In the genomic region with DNA sequence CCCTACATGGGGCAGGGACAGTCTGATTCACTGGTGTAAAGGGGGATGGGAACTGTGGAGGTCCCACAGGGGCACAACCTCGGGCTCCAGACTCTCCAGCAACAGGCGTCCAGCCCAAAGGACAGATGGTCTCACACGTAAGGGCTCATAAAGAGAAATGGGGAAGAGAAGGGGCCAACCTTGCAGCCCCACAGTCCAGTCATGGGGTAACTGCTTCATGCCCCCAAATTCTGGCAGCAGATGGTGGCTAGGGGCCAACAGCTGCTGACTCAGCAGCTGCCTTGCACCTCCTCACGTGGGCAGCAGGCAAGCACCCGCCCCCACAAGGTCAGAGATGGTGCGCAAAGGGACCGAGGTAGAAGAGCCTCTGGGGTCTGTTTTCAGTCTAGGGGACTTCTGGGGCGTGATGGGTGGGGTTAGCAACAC, we compare ENCODE assay signal across 14 mouse cellular contexts. TPM values are rescaled to one million over a fixed set of nuclear protein-coding genes. Genes with fewer than 3 reads are reported as not detected.
DNase-seq lines count a peak whose midpoint lies in the region; TF ChIP-seq lines count a peak whose summit lies in the region.
"Had no signal": no experiment of that assay in that cellular context is flagged by ENCODE, and none has a peak within 500 bp of the region (broad histone marks: within the 10 kb centered on the region; RNA-seq: fewer than 3 reads in every experiment).

No protein-coding gene starts in this region.

- intact Hi-C loops in left cerebral cortex, adult 2 months (cut with DNase I) = no loop called here

- DNase-seq in heart, adult 11 months = peak; percentile 95
- DNase-seq in heart, adult 9 months (ENCODE audit: low spot score in 2 of 2) = no peak
- no peak for DNase-seq in left cerebral cortex, adult 2 months (ENCODE audit: extremely low spot score in 1 of 2, low spot score in 2 of 2)
- DNase-seq in left cerebral cortex, adult 9 months (ENCODE audit: low spot score in 2 of 2) = no peak
- peak; percentile 88 to 94 for DNase-seq in adrenal gland, adult (ENCODE audit: inconsistent age in 2 of 2, low spot score in 1 of 2)
- DNase-seq in cerebellum, adult 8-10 months = peak; percentile 67
- no peak for DNase-seq in embryo, embryonic 10 days (ENCODE audit: low spot score)
- DNase-seq in right cerebral cortex, postnatal 14 days = no peak
- DNase-seq: liver, embryonic 13.5 days had no signal

- no peak for TF ChIP-seq CTCF in left cerebral cortex, adult 2 months (IDR thresholded peaks at IDR 0.05)

- peak overlapping the region; percentile 59; the same call in 1 of the 2 replicates for H3K27ac ChIP-seq in left cerebral cortex, adult 2 months
- H3K27ac ChIP-seq: liver, embryonic 13.5 days; macrophage; neural tube, embryonic 12.5 days; stomach, embryonic 15.5 days had no signal

- no peak overlapping the region; the same call in 1 of the 2 replicates for H3K4me3 ChIP-seq in left cerebral cortex, adult 2 months
- H3K4me3 ChIP-seq: liver, embryonic 13.5 days; neural tube, embryonic 12.5 days; stomach, embryonic 15.5 days had no signal

RNA-seq across cellular contexts. Expression of gene Cend1, which starts 2.9 kb away (rescaled TPM):
- 100 to 1,000 TPM; 279 to 288 TPM for total RNA-seq in left cerebral cortex, adult 2 months (2021)
- total RNA-seq: common myeloid progenitor, adult 5-6 weeks; granulocyte monocyte progenitor cell, adult 5-6 weeks had no signal

RNA-seq across cellular contexts. Expression of gene Slc25a22, which starts 5.5 kb away (rescaled TPM):
- 100 to 1,000 TPM; 253 to 262 TPM for total RNA-seq in left cerebral cortex, adult 2 months (2021)

RNA-seq across cellular contexts. Expression of gene Pidd1, which starts 11.6 kb away (rescaled TPM):
- total RNA-seq in left cerebral cortex, adult 2 months (2021) = 1 to 10 TPM in 1 of 2 experiments, under 1 TPM in 1; 0.93 to 1.2 TPM

RNA-seq across cellular contexts. Expression of gene Rplp2, which starts 15.0 kb away (rescaled TPM):
- total RNA-seq in left cerebral cortex, adult 2 months (2021) = 100 to 1,000 TPM; 552 to 567 TPM

RNA-seq across cellular contexts. Expression of gene Gatd1, which starts 18.3 kb away (rescaled TPM):
- total RNA-seq in left cerebral cortex, adult 2 months (2021) = 10 to 100 TPM; 38.9 to 46.5 TPM

Comparison
In these comparisons a context has a peak if more than half of its experiments do, and no peak if none do; other contexts are left out.
1. DNase-seq: peak in heart, adult 11 months (single experiment), adrenal gland, adult (2 of 2) and cerebellum, adult 8-10 months (single experiment); none in heart, adult 9 months (0 of 2), left cerebral cortex, adult 2 months (0 of 2), left cerebral cortex, adult 9 months (0 of 2), embryo, embryonic 10 days (single experiment) and right cerebral cortex, postnatal 14 days (single experiment).